Mouse (Mus musculus) CH12.LX (cell line): ENCODE data around the gene Nxn.

Source experiments
- CTCF ChIP-seq, 2 experiments: IDR thresholded peaks in 1 of 2; conservative IDR thresholded peaks in 1 of 2; 2 replicates each; pipeline ENCODE4 v1.5.1; 2011 to 2012; ENCODE audit warnings: low read depth in 2 of 2, low read length in 2 of 2, improper control_type of control experiment in 1 of 2, inconsistent platforms in 1 of 2, mild to moderate bottlenecking in 1 of 2, moderate library complexity in 1 of 2
- ZKSCAN1 ChIP-seq: IDR thresholded peaks from 2 replicates; pipeline ENCODE4 v1.6.1; 2012; ENCODE audit warnings: low read depth, inconsistent platforms, low read length, improper control_type of control experiment, borderline replicate concordance

GRCm38 (mm10) chr11:76339141-76339540 is 59.8 kb downstream of the Nxn start:
- TF ChIP-seq CTCF (conservative IDR thresholded peaks at IDR 0.05 in 1 of 2, IDR thresholded peaks at IDR 0.05 in 1 of 2; ENCODE audit: low read depth in 2 of 2, low read length in 2 of 2) (no peak), ZKSCAN1 (no peak)
